Mouse (Mus musculus): ENCODE data around the gene Zbtb8b. TPM values are rescaled to one million over a fixed set of nuclear protein-coding genes. Genes with fewer than 3 reads are reported as not detected.

Gene Zbtb8b
- polyA plus RNA-seq, 2 experiments, result 0.87 to 1.3 TPM

DNA sequence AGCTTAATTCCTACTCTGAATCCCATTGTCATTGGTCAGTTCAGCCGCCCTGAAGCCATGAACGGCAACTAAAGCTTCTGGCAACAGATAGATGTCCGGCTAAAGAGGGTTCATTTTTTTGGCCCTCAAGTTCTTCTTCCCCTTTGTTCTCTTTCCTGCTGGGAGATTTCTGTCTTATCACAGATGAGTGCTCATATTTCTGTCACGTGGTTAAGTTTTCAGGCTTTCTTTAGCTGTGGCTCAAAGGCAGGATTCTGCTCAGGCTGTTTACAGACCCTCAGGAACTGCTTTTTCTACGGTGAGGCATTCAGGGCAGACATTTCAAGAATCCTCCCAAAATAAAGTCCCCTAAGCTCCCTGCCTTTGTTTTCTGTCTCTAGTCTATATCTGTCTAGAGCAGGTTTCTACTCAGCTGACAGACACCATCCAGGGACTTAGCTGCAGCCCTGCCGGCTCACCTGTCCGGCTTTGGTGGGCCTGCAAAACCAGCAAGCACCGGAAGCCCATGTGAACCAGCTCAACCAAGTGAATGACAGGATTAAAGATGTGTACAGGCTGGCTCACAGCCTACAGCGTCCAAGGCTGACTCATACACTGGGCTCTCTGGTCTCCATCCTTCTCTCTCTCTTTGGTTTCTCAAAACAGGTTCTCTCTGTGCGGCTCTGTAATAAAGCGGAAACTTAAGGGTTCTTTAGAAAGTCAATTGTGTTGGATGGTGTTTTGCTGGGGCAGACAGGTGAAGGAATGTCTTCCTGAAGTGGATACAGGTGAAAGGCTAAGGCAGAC is 7.3 kb upstream of the Zbtb8b start:
- H3K9me3 ChIP-seq (ENCODE audit: control insufficient read depth, low read length), result no peaks in the 10 kb centered on the region
- no peak overlapping the region for H3K4me2 ChIP-seq (replicated peaks; ENCODE audit: low read depth, low read length, severe bottlenecking)
- H3K4me3 ChIP-seq (replicated peaks; ENCODE audit: low read length), result no peak overlapping the region
- DNase-seq (ENCODE audit: low spot score) (no peak), ATAC-seq (ENCODE audit: low FRiP score, low read depth) (no peak; the same call in 1 of the 2 replicates)
- H3K4me1 ChIP-seq (ENCODE audit: control insufficient read depth, insufficient read depth, low read length), result no peaks in the 10 kb centered on the region
- 79% methylated on average over 11 of the region's 11 CpGs for WGBS
- TF ChIP-seq POLR2A (IDR thresholded peaks at IDR 0.05; ENCODE audit: borderline replicate concordance, extremely low read depth, insufficient read depth, insufficient read length), result no peak
- H3K27me3 ChIP-seq (ENCODE audit: control insufficient read depth, insufficient read depth, low read length), result peaks cover 2% of the 10 kb centered on the region; the same call in 1 of the 2 replicates
- no peaks in the 10 kb centered on the region for H3K36me3 ChIP-seq (ENCODE audit: control insufficient read depth, insufficient read depth, low read length)
- no peak overlapping the region for H3K27ac ChIP-seq (replicated peaks; ENCODE audit: low read depth, low read length)
- H3K9ac ChIP-seq (ENCODE audit: low read depth, low read length, severe bottlenecking), result no peak overlapping the region

DNA sequence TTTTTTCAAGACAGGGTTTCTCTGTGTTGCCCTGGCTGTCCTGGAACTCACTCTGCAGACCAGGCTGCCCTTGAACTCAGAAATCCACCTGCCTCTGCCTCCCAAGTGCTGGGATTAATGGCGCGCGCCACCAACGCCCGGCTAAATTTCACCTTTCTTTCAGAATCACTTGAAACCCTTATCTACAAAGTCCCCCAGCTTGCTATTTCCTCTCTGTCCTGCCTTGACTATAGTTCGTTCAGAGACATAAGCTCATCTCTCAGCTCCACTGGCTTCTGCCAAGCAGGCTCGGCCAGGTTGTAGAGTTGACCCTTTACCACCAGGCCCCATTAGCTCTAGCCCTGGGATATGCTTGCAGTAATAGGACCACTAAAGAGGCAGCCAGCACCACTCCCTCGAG is 6.7 kb upstream of the Zbtb8b start:
- H3K36me3 ChIP-seq (ENCODE audit: control insufficient read depth, insufficient read depth, low read length), result no peaks in the 10 kb centered on the region
- no peak for DNase-seq (ENCODE audit: low spot score)

DNA sequence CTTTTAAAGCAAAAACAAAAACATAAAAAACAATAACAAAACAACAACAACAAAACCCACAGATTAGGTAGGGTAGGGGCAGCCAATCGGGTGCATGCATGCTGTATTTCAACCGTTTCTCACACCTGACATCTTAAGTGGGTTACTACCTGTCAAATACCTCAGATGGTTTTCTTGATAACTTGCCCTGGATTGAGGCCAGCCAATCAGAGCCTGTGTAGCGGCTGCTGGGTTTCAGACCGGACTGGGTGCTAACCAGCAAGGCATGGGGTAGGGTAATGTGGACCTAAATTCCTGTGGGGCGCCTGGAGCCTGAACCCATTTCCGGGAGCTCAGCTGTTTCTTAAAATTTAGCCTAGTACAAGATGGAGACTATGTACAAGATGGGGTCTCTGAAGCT is 492 bp upstream of the Zbtb8b start:
- Histone ChIP-seq H3K27me3 (ENCODE audit: control insufficient read depth, insufficient read depth, low read length) (peaks cover 39% of the 10 kb centered on the region), H3K4me3 (replicated peaks; ENCODE audit: low read length) (peak overlapping the region; percentile 41), H3K9me3 (ENCODE audit: control insufficient read depth, low read length) (no peaks in the 10 kb centered on the region), H3K4me1 (ENCODE audit: control insufficient read depth, insufficient read depth, low read length) (peaks cover 4% of the 10 kb centered on the region; the same call in 1 of the 2 replicates), H3K36me3 (ENCODE audit: control insufficient read depth, insufficient read depth, low read length) (no peaks in the 10 kb centered on the region), H3K9ac (ENCODE audit: low read depth, low read length, severe bottlenecking) (no peak overlapping the region), H3K27ac (replicated peaks; ENCODE audit: low read depth, low read length) (no peak overlapping the region), H3K4me2 (replicated peaks; ENCODE audit: low read depth, low read length, severe bottlenecking) (peak overlapping the region; percentile 61; the same call in 1 of the 2 replicates)
- TF ChIP-seq POLR2A (IDR thresholded peaks at IDR 0.05; ENCODE audit: borderline replicate concordance, extremely low read depth, insufficient read depth, insufficient read length), result no peak
- 31% methylated on average over 6 of the region's 6 CpGs for WGBS
- no peak for DNase-seq (ENCODE audit: low spot score)
- no peak for ATAC-seq (ENCODE audit: low FRiP score, low read depth)

More for the DNA sequence above, 6.7 kb upstream of the Zbtb8b start:
- Histone ChIP-seq H3K4me1 (ENCODE audit: control insufficient read depth, insufficient read depth, low read length) (no peaks in the 10 kb centered on the region), H3K27ac (replicated peaks; ENCODE audit: low read depth, low read length) (no peak overlapping the region), H3K4me2 (replicated peaks; ENCODE audit: low read depth, low read length, severe bottlenecking) (no peak overlapping the region), H3K9ac (ENCODE audit: low read depth, low read length, severe bottlenecking) (no peak overlapping the region), H3K4me3 (replicated peaks; ENCODE audit: low read length) (no peak overlapping the region), H3K9me3 (ENCODE audit: control insufficient read depth, low read length) (no peaks in the 10 kb centered on the region), H3K27me3 (ENCODE audit: control insufficient read depth, insufficient read depth, low read length) (peaks cover 8% of the 10 kb centered on the region)
- TF ChIP-seq POLR2A (IDR thresholded peaks at IDR 0.05; ENCODE audit: borderline replicate concordance, extremely low read depth, insufficient read depth, insufficient read length), result no peak
- no peak for ATAC-seq (ENCODE audit: low FRiP score, low read depth)
- WGBS, result 85% methylated on average over 8 of the region's 8 CpGs

DNA sequence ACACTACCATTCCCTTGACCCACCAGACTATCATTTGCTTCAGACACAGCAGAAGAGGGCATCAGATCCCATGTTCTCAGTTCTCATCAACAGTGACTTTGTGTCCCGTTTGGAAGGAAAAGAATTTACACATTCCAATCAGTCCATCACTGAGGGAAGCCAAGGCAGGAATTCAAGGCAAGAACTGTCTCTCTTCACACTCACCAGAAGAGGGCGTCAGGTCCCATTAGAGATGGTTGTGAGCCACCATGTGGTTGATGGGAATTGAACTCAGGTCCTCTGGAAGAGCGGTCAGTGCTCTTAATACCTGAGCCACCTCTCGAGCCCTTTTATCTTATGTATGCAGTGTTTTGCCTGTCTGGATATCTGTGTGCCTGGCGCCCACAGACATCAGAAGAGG is 22.3 kb downstream of the Zbtb8b start:
- H3K9ac ChIP-seq (ENCODE audit: low read depth, low read length, severe bottlenecking), result no peak overlapping the region
- H3K4me2 ChIP-seq (replicated peaks; ENCODE audit: low read depth, low read length, severe bottlenecking), result no peak overlapping the region
- H3K4me1 ChIP-seq (ENCODE audit: control insufficient read depth, insufficient read depth, low read length), result no peaks in the 10 kb centered on the region
- no peak for TF ChIP-seq POLR2A (IDR thresholded peaks at IDR 0.05; ENCODE audit: borderline replicate concordance, extremely low read depth, insufficient read depth, insufficient read length)
- no peaks in the 10 kb centered on the region for H3K36me3 ChIP-seq (ENCODE audit: control insufficient read depth, insufficient read depth, low read length)
- 69% methylated on average over 5 of the region's 5 CpGs for WGBS
- H3K9me3 ChIP-seq (ENCODE audit: control insufficient read depth, low read length), result no peaks in the 10 kb centered on the region
- no peak for DNase-seq (ENCODE audit: low spot score)
- no peak overlapping the region for H3K27ac ChIP-seq (replicated peaks; ENCODE audit: low read depth, low read length)
- no peak for ATAC-seq (ENCODE audit: low FRiP score, low read depth)
- H3K4me3 ChIP-seq (replicated peaks; ENCODE audit: low read length), result no peak overlapping the region
- no peaks in the 10 kb centered on the region for H3K27me3 ChIP-seq (ENCODE audit: control insufficient read depth, insufficient read depth, low read length)

DNA sequence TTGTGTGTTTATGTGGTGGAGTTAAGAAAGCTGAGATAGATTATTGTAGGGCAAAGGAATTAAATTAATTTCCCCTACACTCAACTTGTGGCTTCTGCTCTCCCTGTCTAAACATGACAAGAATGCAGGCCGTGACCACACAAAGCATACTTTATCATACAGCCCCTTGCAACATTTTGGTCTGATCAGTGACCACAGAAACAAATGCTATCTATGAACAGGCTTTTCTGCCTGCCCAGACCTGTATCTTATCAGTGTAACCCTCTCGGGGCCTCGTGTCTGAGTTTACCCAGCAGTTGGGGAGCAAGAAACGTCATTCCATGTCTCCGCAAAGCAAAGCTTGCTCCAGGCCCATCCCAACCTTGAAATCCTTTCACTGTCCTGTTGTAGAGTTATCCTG is 24.2 kb downstream of the Zbtb8b start:
- no peak overlapping the region for H3K4me3 ChIP-seq (replicated peaks; ENCODE audit: low read length)
- H3K9ac ChIP-seq (ENCODE audit: low read depth, low read length, severe bottlenecking), result no peak overlapping the region
- TF ChIP-seq POLR2A (IDR thresholded peaks at IDR 0.05; ENCODE audit: borderline replicate concordance, extremely low read depth, insufficient read depth, insufficient read length), result no peak
- H3K9me3 ChIP-seq (ENCODE audit: control insufficient read depth, low read length), result no peaks in the 10 kb centered on the region
- DNase-seq (ENCODE audit: low spot score) (no peak), ATAC-seq (ENCODE audit: low FRiP score, low read depth) (no peak)
- H3K4me1 ChIP-seq (ENCODE audit: control insufficient read depth, insufficient read depth, low read length), result no peaks in the 10 kb centered on the region
- WGBS, result 73% methylated on average over 5 of the region's 5 CpGs
- no peak overlapping the region for H3K27ac ChIP-seq (replicated peaks; ENCODE audit: low read depth, low read length)
- no peaks in the 10 kb centered on the region for H3K36me3 ChIP-seq (ENCODE audit: control insufficient read depth, insufficient read depth, low read length)
- no peaks in the 10 kb centered on the region for H3K27me3 ChIP-seq (ENCODE audit: control insufficient read depth, insufficient read depth, low read length)
- no peak overlapping the region for H3K4me2 ChIP-seq (replicated peaks; ENCODE audit: low read depth, low read length, severe bottlenecking)

Data from limb, embryonic 14.5 days (tissue).